Mouse (Mus musculus) pancreas, adult 10 weeks (tissue): Measurements from ENCODE around the gene Trim30d. TPM values are rescaled to one million over a fixed set of nuclear protein-coding genes. Genes with fewer than 3 reads are reported as not detected.

Experiments used
- polyA plus RNA-seq: library from polyadenylated mRNA; stranded (reverse); fragments of 350-450 nt; fragmentation: Illumina TruSeq; extraction: RNeasy Lipid Tissue Mini Kit (QIAGEN cat#74804); gene quantifications from one replicate; pipeline ENCODE4 v1.2.3, GENCODE M21; 2015; ENCODE audit warnings: low read depth, low replicate concordance; ENCODE audit not compliant: insufficient read depth

Trim30d gene
- polyA plus RNA-seq = 3.0 TPM

DNA sequence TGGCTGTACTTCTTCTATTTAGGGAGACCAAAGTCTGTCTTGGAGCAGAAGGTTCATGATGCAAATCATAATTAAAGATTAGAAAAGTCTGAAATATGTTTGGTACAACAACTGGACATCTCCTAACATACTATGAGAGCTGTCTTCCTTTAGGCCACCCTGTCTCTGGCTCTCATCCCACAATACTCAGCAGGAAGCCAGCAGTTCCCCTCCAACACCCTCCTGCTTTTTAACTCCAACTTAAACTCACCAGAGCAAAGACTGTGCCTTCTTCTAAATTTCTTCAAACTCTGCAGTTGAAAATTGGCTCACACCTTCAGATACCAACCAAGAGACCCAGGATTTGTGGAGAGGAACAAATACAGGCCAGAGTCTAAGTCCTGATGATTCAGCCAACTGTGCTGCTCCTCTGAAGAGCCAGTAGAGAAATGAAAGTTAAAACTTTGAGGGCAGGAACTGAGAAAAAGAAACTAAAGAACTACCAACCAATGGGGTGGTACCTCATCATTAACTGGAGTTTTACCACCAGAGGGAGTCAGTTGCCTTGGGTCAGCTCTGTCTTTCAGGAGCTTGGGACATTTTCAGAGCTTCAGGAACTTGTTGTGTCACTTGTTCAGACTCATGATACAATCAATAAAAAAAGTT is at the start of gene Trim30d:
TSS of gene Trim30d (minus strand) at position 429 of the 645 bp plus-strand sequence.

DNA sequence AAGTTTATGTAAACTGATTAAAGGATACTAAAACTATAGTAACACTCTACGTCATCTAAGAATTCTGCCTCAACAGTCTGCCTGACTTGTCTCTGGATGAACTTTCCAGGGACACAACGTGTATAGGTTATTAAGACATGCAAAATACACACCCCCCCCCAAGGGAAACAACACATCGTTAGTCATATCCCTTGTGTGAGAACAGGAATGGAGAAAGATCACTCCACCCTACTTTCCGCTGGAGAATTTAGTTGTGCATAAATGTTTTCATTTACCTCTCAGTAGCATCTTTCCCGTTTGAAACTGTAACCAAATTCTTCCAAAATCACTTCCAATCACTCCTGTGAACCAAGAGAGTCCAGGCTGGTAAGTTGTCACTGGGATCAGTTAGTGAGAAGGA is 42.2 kb upstream of the Trim30d start, which contains the start of gene Olfr651:
TSS of gene Olfr651 (plus strand) at position 301 of the 400 bp plus-strand sequence.

DNA sequence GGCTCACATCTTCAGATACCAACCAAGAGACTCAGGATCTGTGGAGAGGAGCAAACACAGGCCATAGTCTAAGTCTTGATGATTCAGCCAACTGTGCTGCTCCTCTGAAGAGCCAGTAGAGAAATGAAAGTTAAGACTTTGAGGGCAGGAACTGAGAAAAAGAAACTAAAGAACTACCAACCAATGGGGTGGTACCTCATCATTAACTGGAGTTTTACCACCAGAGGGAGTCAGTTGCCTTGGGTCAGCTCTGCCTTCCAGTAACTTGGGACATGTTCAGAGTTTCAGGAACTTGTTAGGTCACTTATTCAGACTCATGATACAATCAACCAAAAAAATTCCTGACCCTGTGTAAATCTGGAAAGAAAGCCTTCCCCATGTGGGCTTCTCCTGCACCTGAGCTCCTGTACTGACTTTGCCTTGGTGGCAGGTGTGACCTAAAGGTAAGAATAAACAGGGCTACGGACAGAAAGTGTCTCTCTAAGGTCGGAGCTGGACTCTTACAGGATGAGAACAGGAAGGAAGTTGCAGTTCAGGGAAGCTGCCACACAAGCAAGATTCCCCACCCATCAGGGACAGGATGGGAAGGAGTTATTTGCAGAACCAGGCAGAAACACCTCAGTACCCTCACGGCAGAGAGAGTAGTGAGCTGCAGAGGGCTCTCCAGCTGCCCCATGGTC is 42.4 kb downstream of the Trim30d start, which contains the start of gene Trim30a:
TSS of gene Trim30a (minus strand) at position 129 of the 680 bp plus-strand sequence.

Other genes with a start within 250 kb of the Trim30d start
- 0.42 TPM for gene Trim5, start 219.8 kb downstream of the Trim30d start, polyA plus RNA-seq
- 10.1 TPM for gene Trim12a, start 192.4 kb downstream of the Trim30d start, polyA plus RNA-seq
- gene Trim34b, start 178.4 kb downstream of the Trim30d start, polyA plus RNA-seq = not detected
- gene Trim12c, start 154.5 kb downstream of the Trim30d start, polyA plus RNA-seq = 2.9 TPM
- not detected for gene Trim30b, start 138.0 kb downstream of the Trim30d start, polyA plus RNA-seq
- not detected for gene Trim30c, start 107.0 kb downstream of the Trim30d start, polyA plus RNA-seq
- 3.2 TPM for gene Trim30a, start 42.7 kb downstream of the Trim30d start, polyA plus RNA-seq
- gene Olfr651, start 42.3 kb upstream of the Trim30d start, polyA plus RNA-seq = not detected
- not detected for gene Olfr652, start 53.1 kb upstream of the Trim30d start, polyA plus RNA-seq
- not detected for gene Olfr653, start 69.5 kb upstream of the Trim30d start, polyA plus RNA-seq
- gene Olfr654, start 79.2 kb upstream of the Trim30d start, polyA plus RNA-seq = not detected
- not detected for gene Olfr655, start 93.9 kb upstream of the Trim30d start, polyA plus RNA-seq
- gene Olfr656, start 106.1 kb upstream of the Trim30d start, polyA plus RNA-seq = not detected
- not detected for gene Olfr657, start 116.9 kb upstream of the Trim30d start, polyA plus RNA-seq
- not detected for gene Olfr658, start 139.5 kb upstream of the Trim30d start, polyA plus RNA-seq
- gene Olfr659, start 158.9 kb upstream of the Trim30d start, polyA plus RNA-seq = not detected
- not detected for gene Olfr661, start 178.7 kb upstream of the Trim30d start, polyA plus RNA-seq